Comparison of ENCODE assay signal across 21 mouse cellular contexts in the genomic region with DNA sequence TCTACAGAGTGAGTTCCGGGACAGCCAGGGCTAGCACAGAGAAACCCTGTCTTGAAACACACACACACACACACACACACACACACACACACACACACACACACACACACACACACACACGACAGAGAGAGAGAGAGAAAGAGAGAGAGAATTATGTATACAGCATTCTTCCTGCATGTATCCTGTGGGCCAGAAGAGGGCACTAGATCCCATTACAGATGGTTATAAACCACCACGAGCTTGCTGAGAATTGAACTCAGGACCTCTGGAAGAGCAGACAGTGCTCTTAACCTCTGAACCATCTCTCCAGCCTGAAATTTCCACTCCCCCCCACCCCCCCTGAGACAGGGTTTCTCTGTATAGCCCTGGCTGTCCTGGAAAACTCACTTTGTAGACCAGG. TPM values are rescaled to one million over a fixed set of nuclear protein-coding genes. Genes with fewer than 3 reads are reported as not detected.
DNase-seq lines count a peak whose midpoint lies in the region; ATAC-seq and TF ChIP-seq lines count a peak whose summit lies in the region.
"Not testable (repeated sequence)": the region's sequence is repeated elsewhere in the genome, so short reads cannot be mapped to it uniquely, and the experiment has no call there.
"Had no signal": no experiment of that assay in that cellular context is flagged by ENCODE, and none has a peak within 500 bp of the region (broad histone marks: within the 10 kb centered on the region; RNA-seq: fewer than 3 reads in every experiment).

No protein-coding gene starts in this region.

- H3K9me3 ChIP-seq in E14TG2a.4 (ENCODE audit: low read length); heart, embryonic 10.5 days; liver, embryonic 14.5 days (ENCODE audit: control insufficient read depth, low read length): not testable (repeated sequence)

- WGBS in heart, embryonic 10.5 days: 84% methylated on average over 2 of the region's 3 CpGs
- WGBS in kidney, adult 2 months: 66% methylated on average over 3 of the region's 3 CpGs
- 74% methylated on average over 2 of the region's 3 CpGs for WGBS in liver, embryonic 14.5 days (ENCODE audit: insufficient replicate concordance)

- not testable (repeated sequence) for H3K27me3 ChIP-seq in E14TG2a.4 (ENCODE audit: insufficient read depth, low read length); heart, embryonic 10.5 days (ENCODE audit: insufficient read depth, poor library complexity, severe bottlenecking); kidney, adult 2 months (replicated peaks; ENCODE audit: control insufficient read depth, insufficient read depth, low read length); liver, embryonic 14.5 days (ENCODE audit: control insufficient read depth, insufficient read depth, low read length)

- H3K4me2 ChIP-seq in liver, embryonic 14.5 days (ENCODE audit: low read depth): not testable (repeated sequence)

- H3K9ac ChIP-seq in liver, embryonic 14.5 days (replicated peaks): not testable (repeated sequence)

- not testable (repeated sequence) for H3K27ac ChIP-seq in heart, embryonic 10.5 days; kidney, adult 2 months (ENCODE audit: insufficient read depth, low read depth, low read length); liver, embryonic 14.5 days

- TF ChIP-seq EP300 in liver, embryonic 14.5 days (IDR thresholded peaks at IDR 0.05; ENCODE audit: low read depth): not testable (repeated sequence)

- peak; percentile 20; the same call in 1 of the 2 replicates for TF ChIP-seq CTCF in E14TG2a.4 (conservative IDR thresholded peaks at IDR 0.05; ENCODE audit: low read length)
- 0 out of 2 replicates have a peak, but pooled peaks have one; percentile 3 for TF ChIP-seq CTCF in brain, embryonic 14.5 days (IDR thresholded peaks at IDR 0.05; ENCODE audit: borderline replicate concordance, extremely low read depth, insufficient read depth, insufficient read length)
- 0 out of 2 replicates have a peak, but pooled peaks have one; percentile 6 for TF ChIP-seq CTCF in kidney, adult 2 months (conservative IDR thresholded peaks at IDR 0.05; ENCODE audit: insufficient read depth, insufficient read length, low read depth, low read length)
- peak; percentile 54 for TF ChIP-seq CTCF in liver, embryonic 14.5 days (IDR thresholded peaks at IDR 0.05; ENCODE audit: low read depth)

- DNase-seq in A20 (ENCODE audit: low read depth, low spot score): peak; percentile 37
- not testable (repeated sequence) for DNase-seq in brain, embryonic 14.5 days (ENCODE audit: low read depth); kidney, adult 2 months; liver, embryonic 14.5 days (ENCODE audit: low read depth in 3 of 3, low spot score in 3 of 3)
- DNase-seq in heart, embryonic 10.5 days (ENCODE audit: low spot score): peak; percentile 46
- peak; percentile 24 for DNase-seq in thymus, postnatal 4 days

- peaks cover 13% of the 10 kb centered on the region for H3K4me1 ChIP-seq in E14TG2a.4 (replicated peaks; ENCODE audit: low read depth, low read length)
- not testable (repeated sequence) for H3K4me1 ChIP-seq in heart, embryonic 10.5 days; kidney, adult 2 months (ENCODE audit: control insufficient read depth, insufficient read depth, low read length); liver, embryonic 14.5 days (replicated peaks; ENCODE audit: control insufficient read depth in 2 of 2, insufficient read depth in 2 of 2, low read length in 1 of 2)

- ATAC-seq in liver, embryonic 14.5 days (ENCODE audit: insufficient read depth): not testable (repeated sequence)
- 0 out of 2 replicates have a peak, but pooled peaks have one; percentile 52 for ATAC-seq in megakaryocyte progenitor cell, adult 5-6 weeks (replicated peaks; ENCODE audit: poor library complexity)

- not testable (repeated sequence) for TF ChIP-seq POLR2A in brain, embryonic 14.5 days (IDR thresholded peaks at IDR 0.05; ENCODE audit: borderline replicate concordance, extremely low read depth, insufficient read depth, insufficient read length, poor library complexity, severe bottlenecking); kidney, adult 2 months (IDR thresholded peaks at IDR 0.05; ENCODE audit: low read depth, low read length)

- peaks cover 41% of the 10 kb centered on the region for H3K36me3 ChIP-seq in E14TG2a.4 (ENCODE audit: insufficient read depth, low read length)
- H3K36me3 ChIP-seq in heart, embryonic 10.5 days: peaks cover 34% of the 10 kb centered on the region
- not testable (repeated sequence) for H3K36me3 ChIP-seq in kidney, adult 2 months (ENCODE audit: control insufficient read depth, insufficient read depth, low read length)
- H3K36me3 ChIP-seq in liver, embryonic 14.5 days (replicated peaks; ENCODE audit: control insufficient read depth, insufficient read depth, low read depth): peaks cover 30% of the 10 kb centered on the region

- not testable (repeated sequence) for H3K4me3 ChIP-seq in E14TG2a.4 (replicated peaks; ENCODE audit: low read length); heart, embryonic 10.5 days; kidney, adult 2 months (ENCODE audit: insufficient read depth, low read depth, low read length); liver, embryonic 14.5 days (ENCODE audit: insufficient read depth in 1 of 2, low read depth in 2 of 2, low read length in 2 of 2)

RNA-seq across cellular contexts. Expression of gene Polr2a, which starts 27.0 kb away (rescaled TPM):
- 35.8 and 71.0 TPM in 2 replicates for polyA plus RNA-seq in brain, embryonic 14.5 days (2012; rRNA removed)
- 24.9 and 29.6 TPM in 2 replicates for polyA plus RNA-seq in heart, embryonic 10.5 days (2016; fragmentation: Nextera tagmentation; extraction: Ambion mirVana)
- polyA plus RNA-seq in kidney, adult 2 months (2012; rRNA removed): 25.3 and 37.8 TPM in 2 replicates
- 14.3 and 16.0 TPM in 2 replicates for polyA plus RNA-seq in liver, embryonic 14.5 days (2012; rRNA removed)
- 19.5 and 22.4 TPM in 2 replicates for polyA plus RNA-seq in liver, embryonic 14.5 days (2014; fragmentation: Nextera tagmentation; extraction: Ambion mirVana)
- 140 and 147 TPM in 2 replicates for total RNA-seq in megakaryocyte progenitor cell, adult 5-6 weeks (2015)
- total RNA-seq in megakaryocyte progenitor cell, adult 5-6 weeks (2017): 21.0 and 34.4 TPM in 2 replicates

RNA-seq across cellular contexts. Expression of gene Slc35g3, which starts 30.4 kb away (rescaled TPM):
- polyA plus RNA-seq in brain, embryonic 14.5 days (2012; rRNA removed): 0.68 and 1.1 TPM in 2 replicates
- 0.16 TPM in 1 of 2 replicates, not detected in the other for polyA plus RNA-seq in heart, embryonic 10.5 days (2016; fragmentation: Nextera tagmentation; extraction: Ambion mirVana)
- polyA plus RNA-seq in kidney, adult 2 months (2012; rRNA removed): 0.05 and 0.10 TPM in 2 replicates
- polyA plus RNA-seq in liver, embryonic 14.5 days (2012; rRNA removed): not detected in 2 replicates
- polyA plus RNA-seq in liver, embryonic 14.5 days (2014; fragmentation: Nextera tagmentation; extraction: Ambion mirVana): not detected in 2 replicates
- total RNA-seq in megakaryocyte progenitor cell, adult 5-6 weeks (2015): not detected in 2 replicates
- total RNA-seq in megakaryocyte progenitor cell, adult 5-6 weeks (2017): not detected in 2 replicates
- total RNA-seq: adrenal gland, postnatal 10 days; gastrocnemius, adult 18-20 months; gastrocnemius, postnatal 36 days; heart, adult 18-20 months; left cerebral cortex, adult 18-20 months; left cerebral cortex, postnatal 25 days; megakaryocyte, adult 5-6 weeks; neutrophil, adult 5-6 weeks had no signal
- polyA plus RNA-seq: embryonic facial prominence, embryonic 12.5 days; frontal cortex, adult 2 months; liver, embryonic 11.5 days; midbrain, embryonic 11.5 days; neural tube, embryonic 11.5 days had no signal

RNA-seq across cellular contexts. Expression of gene Zbtb4, which starts 34.3 kb away (rescaled TPM):
- 10.0 and 12.1 TPM in 2 replicates for polyA plus RNA-seq in brain, embryonic 14.5 days (2012; rRNA removed)
- polyA plus RNA-seq in heart, embryonic 10.5 days (2016; fragmentation: Nextera tagmentation; extraction: Ambion mirVana): 1.7 and 2.4 TPM in 2 replicates
- polyA plus RNA-seq in kidney, adult 2 months (2012; rRNA removed): 22.3 and 24.4 TPM in 2 replicates
- 1.4 and 1.5 TPM in 2 replicates for polyA plus RNA-seq in liver, embryonic 14.5 days (2012; rRNA removed)
- polyA plus RNA-seq in liver, embryonic 14.5 days (2014; fragmentation: Nextera tagmentation; extraction: Ambion mirVana): 0.45 and 0.58 TPM in 2 replicates
- total RNA-seq in megakaryocyte progenitor cell, adult 5-6 weeks (2015): 1.3 and 1.5 TPM in 2 replicates
- 0.51 and 0.54 TPM in 2 replicates for total RNA-seq in megakaryocyte progenitor cell, adult 5-6 weeks (2017)

RNA-seq across cellular contexts. Expression of gene Tnfsfm13, which starts 35.5 kb away (rescaled TPM):
- polyA plus RNA-seq in brain, embryonic 14.5 days (2012; rRNA removed): 0.77 and 1.2 TPM in 2 replicates
- 1.8 and 2.2 TPM in 2 replicates for polyA plus RNA-seq in heart, embryonic 10.5 days (2016; fragmentation: Nextera tagmentation; extraction: Ambion mirVana)
- 11.0 and 11.6 TPM in 2 replicates for polyA plus RNA-seq in kidney, adult 2 months (2012; rRNA removed)
- polyA plus RNA-seq in liver, embryonic 14.5 days (2012; rRNA removed): 0.53 and 0.80 TPM in 2 replicates
- polyA plus RNA-seq in liver, embryonic 14.5 days (2014; fragmentation: Nextera tagmentation; extraction: Ambion mirVana): 0.70 and 1.7 TPM in 2 replicates
- 7.5 and 9.4 TPM in 2 replicates for total RNA-seq in megakaryocyte progenitor cell, adult 5-6 weeks (2015)
- total RNA-seq in megakaryocyte progenitor cell, adult 5-6 weeks (2017): 6.1 and 7.9 TPM in 2 replicates

RNA-seq across cellular contexts. Expression of gene Tnfsf12, which starts 35.8 kb away (rescaled TPM):
- polyA plus RNA-seq in brain, embryonic 14.5 days (2012; rRNA removed): 5.3 and 6.0 TPM in 2 replicates
- polyA plus RNA-seq in heart, embryonic 10.5 days (2016; fragmentation: Nextera tagmentation; extraction: Ambion mirVana): 3.0 and 4.7 TPM in 2 replicates
- polyA plus RNA-seq in kidney, adult 2 months (2012; rRNA removed): 55.5 and 65.1 TPM in 2 replicates
- 3.7 and 4.3 TPM in 2 replicates for polyA plus RNA-seq in liver, embryonic 14.5 days (2012; rRNA removed)
- polyA plus RNA-seq in liver, embryonic 14.5 days (2014; fragmentation: Nextera tagmentation; extraction: Ambion mirVana): 2.6 and 3.1 TPM in 2 replicates
- total RNA-seq in megakaryocyte progenitor cell, adult 5-6 weeks (2015): 0.88 and 2.0 TPM in 2 replicates
- total RNA-seq in megakaryocyte progenitor cell, adult 5-6 weeks (2017): 0.75 and 1.0 TPM in 2 replicates

Comparison
In these comparisons a context has a peak if more than half of its experiments do, and no peak if none do; other contexts are left out.
1. CTCF ChIP-seq: peak in every context shown above with its lines; median percentile 54 in liver, embryonic 14.5 days; 20 in E14TG2a.4; 6 in kidney, adult 2 months; 3 in brain, embryonic 14.5 days.